Mouse (Mus musculus): Measurements from ENCODE around the gene Cyp46a1. TPM values are rescaled to one million over a fixed set of nuclear protein-coding genes. Genes with fewer than 3 reads are reported as not detected.

Gene Cyp46a1
- total RNA-seq (2021) = 1 to 10 TPM; 1.9 to 2.4 TPM
- long read RNA-seq, experiment 1, partial matches to known transcripts = 0 of 1 reads
- long read RNA-seq, experiment 1, other reads (novel, unspliced or antisense) = 1 of 1 reads
- long read RNA-seq, experiment 2, partial matches to known transcripts = 0 of 2 reads
- long read RNA-seq, experiment 2, other reads (novel, unspliced or antisense) = 2 of 2 reads

DNA sequence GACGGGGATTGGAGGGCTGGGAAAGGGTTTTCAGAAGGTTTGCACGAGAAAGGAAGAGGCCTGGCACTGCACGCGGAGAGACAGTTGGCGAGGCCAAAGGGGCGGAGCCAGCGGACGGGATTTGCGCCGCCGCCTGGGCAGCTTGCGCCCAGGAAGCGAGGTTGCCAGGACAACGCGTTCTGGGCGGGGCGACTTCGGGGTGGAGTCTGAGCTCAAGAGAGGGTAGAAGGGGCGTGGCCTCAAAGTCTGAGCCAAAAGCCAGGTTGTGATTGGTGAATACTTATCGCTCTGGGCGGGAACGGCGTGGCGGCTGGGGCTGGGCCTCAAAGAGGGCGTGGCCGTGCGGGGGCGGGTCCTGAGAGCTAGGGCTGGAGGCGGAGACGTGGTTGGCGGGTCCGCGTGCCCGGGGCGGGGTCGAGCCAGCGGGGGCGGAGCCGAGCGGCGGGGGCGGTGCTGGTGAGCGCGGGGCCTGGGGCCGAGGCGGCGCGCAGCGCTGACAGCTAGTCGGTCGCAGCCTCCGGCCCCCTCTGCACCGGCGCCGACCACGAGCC is at the start of gene Cyp46a1:
Gene Cyp46a1, plus strand, starts transcription at position 487 of the 551 bp plus-strand sequence.
- peak; percentile 99 to 100 for DNase-seq (ENCODE audit: low spot score in 2 of 2)

DNA sequence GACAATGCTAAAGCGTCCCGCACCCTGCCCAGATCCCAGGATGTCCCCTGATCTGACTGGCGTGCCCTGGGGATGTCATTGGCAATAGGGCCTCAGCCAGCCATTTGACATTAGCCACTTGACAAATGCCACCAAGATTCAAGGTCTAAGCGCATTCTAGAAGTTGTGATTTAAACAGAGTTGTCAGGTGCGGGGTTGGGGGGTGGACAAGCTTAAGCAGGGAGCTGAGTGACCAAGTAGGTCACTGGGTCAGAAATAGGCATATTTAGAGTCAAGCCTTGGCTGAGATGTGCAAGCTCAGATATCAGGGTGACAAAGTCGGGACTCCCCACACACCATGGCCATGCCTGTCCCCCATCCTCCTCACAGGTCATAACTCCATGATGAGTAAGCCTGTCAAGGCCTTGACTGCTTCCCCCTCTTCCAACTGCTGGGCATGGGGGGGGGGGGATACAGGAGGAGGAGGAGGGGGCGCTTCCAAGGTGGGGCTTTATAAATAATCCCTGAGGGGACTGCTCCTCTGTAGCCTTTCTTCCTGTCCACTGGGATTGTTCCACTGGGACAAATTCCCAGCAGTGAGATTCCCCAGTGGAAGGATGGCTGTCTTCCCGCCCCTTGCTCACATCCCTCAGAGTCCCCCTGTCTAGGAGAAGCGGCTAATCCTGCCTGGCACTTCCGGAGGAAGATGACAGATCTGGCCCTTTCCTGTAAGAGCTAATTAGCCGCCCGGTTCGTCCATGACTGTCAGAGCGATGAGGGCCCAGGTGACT is 49.5 kb upstream of the Cyp46a1 start:
- no peak for DNase-seq (ENCODE audit: low spot score in 2 of 2)

DNA sequence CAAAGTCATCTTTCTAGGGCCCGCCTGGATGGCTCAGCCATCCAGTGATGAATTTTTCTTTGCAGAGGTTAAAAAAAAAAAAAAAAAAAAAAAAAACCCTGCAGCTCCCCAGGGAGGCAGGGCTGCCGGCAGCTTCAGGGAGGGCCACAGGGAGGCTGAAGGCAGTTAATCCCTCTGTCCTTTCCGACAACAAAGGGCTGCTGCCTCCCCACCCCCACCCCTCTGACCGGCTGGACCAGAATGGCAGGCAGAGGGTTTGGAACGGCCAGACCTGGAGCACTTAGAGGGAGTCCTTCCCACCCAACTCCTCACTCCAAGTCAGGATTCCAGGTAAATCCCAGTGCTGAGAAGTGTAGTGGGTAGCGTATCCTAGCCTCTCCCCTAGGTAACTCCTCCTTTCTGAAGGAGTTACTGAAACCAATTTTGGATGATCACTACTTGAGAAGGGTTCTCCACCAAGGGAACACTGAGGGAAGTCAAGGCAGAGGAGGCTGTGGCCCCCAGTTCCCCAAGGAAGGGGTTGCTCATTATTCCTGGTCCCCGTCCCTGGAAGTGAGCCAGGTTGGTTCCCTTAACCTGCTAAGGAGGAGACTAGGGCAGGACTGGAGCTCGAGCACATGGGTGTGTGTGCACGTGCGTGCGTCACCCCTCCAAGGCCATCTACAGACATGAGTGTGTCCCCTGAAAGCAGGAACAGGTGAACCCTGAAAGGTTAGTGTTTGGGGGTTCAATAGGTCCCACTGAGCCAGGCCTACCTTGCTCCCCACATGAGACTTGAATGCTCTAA is 48.8 kb upstream of the Cyp46a1 start:
- DNase-seq (ENCODE audit: low spot score in 2 of 2) = no peak

DNA sequence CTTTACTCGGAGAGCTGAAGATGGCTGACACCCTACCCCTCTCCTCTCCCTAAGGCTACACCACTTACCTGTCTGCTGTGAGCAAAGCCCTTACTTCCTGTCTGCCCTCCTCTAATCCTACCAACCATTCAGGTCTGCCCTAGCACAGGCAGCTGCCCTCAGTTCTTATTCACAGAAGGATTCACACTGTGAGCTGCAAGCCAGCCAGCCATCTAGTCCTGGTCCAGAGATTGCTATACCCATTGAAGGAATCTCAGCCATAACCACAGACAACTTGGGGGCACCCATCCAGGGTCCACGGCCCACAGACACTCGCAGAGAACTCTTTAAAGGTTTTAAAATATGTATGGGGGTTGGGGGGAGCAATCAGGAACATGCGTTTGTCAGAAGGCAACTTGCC is 47.8 kb upstream of the Cyp46a1 start:
- DNase-seq (ENCODE audit: low spot score in 2 of 2) = no peak

GRCm38 (mm10) chr12:108287011-108287410 is 47.2 kb upstream of the Cyp46a1 start:
- no peak for DNase-seq (ENCODE audit: low spot score in 2 of 2)

DNA sequence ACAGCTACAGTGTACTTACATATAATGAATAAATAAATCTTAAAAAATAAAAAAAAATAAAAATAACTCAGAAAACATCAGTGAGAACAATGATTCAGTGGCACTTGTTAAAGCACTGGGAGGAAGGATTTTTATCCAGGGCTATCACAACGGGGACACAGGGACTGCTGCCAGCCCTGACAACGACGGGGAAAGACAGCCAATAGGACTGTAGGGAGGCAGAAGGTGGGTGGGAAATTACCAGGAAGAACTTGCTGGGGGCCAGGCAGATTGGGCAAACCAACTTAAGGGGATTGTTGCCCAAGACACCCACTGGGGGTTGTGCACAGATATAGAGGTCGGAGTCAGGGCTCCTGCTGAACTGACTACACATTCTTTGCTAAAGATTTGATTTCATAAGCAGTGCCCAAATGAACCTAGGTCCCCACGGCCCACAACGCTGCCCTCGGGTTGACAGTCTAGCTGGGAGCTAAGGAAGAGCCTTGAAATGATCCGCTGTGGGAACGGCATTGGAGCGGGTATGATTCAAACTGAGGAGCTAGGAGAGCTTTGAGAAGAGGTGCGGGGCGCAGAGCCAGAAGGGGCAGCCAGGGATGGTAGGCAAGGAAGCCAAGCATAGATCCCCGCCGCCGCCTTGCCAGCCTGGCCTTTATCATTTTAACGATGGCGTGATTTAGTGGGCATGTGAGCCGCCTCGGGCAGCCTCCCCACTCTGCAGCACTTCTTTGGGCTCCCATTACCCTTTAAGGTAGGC is 45.9 kb upstream of the Cyp46a1 start:
- no peak for DNase-seq (ENCODE audit: low spot score in 2 of 2)

DNA sequence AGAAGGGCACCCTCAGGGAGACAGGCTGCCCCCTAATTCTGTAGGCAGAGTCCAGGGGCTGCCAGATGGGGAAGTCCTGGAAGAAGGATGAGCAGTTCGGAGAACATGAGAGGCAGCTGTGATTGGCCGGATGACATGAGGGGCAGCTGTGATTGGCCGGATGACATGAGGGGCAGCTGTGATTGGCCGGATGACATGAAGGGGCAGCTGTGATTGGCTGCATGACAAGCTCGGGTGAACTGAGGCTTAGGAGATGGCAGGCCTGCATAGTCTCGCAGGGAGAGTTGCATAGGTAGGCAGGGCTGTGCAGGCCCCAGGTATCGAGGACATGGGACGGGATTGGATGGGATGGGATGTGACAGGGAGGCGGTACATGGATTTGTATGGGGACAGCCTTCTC is 41.8 kb upstream of the Cyp46a1 start:
- DNase-seq (ENCODE audit: low spot score in 2 of 2) = no peak

DNA sequence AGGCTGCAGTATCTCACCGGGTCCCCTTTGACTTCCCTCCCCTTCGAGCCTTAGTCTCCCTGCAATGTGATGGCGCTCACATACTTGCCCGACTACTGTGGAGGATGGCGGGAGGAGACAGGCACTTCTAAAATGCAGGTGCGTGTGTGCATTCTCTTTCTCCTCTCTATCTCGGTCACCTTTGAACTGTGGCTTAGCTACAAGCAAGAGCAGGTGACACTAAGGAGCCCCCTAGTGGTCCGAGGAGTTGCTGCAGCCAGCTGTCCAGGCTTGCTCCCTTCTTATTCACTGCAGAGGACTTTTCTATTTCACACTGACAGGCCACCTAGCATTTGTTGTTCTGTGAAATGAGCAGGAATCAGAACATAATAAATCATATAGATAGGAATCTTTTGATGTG is 41.2 kb upstream of the Cyp46a1 start:
- DNase-seq (ENCODE audit: low spot score in 2 of 2) = peak; percentile 65 to 67

GRCm38 (mm10) chr12:108294620-108295019 is 39.6 kb upstream of the Cyp46a1 start:
- no peak for DNase-seq (ENCODE audit: low spot score in 2 of 2)

DNA sequence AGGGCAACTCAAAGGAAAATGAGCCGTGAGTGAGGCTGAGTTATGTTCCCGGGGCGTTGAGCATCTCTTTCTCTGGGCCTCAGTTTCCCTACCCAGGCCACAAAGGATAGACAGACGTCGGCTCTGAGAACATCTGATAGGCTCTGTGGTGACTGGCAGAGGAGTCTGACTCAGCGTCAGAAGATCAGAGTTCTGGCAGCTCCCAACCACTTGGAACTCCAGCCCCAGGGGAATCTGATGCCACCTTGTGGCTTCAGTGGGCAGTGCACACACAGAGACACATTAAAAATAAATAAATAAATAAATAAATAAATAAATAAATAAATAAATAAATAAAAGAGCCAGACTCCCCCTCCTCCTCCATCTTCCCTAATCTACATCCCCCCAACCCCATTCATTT is 37.1 kb upstream of the Cyp46a1 start:
- DNase-seq (ENCODE audit: low spot score in 2 of 2) = no peak

GRCm38 (mm10) chr12:108301006-108301405 is 33.2 kb upstream of the Cyp46a1 start:
- no peak for DNase-seq (ENCODE audit: low spot score in 2 of 2)

GRCm38 (mm10) chr12:108303778-108304365 is 30.3 kb upstream of the Cyp46a1 start:
- no peak for DNase-seq (ENCODE audit: low spot score in 2 of 2)

GRCm38 (mm10) chr12:108305172-108305571 is 29.0 kb upstream of the Cyp46a1 start:
- DNase-seq (ENCODE audit: low spot score in 2 of 2) = no peak

DNA sequence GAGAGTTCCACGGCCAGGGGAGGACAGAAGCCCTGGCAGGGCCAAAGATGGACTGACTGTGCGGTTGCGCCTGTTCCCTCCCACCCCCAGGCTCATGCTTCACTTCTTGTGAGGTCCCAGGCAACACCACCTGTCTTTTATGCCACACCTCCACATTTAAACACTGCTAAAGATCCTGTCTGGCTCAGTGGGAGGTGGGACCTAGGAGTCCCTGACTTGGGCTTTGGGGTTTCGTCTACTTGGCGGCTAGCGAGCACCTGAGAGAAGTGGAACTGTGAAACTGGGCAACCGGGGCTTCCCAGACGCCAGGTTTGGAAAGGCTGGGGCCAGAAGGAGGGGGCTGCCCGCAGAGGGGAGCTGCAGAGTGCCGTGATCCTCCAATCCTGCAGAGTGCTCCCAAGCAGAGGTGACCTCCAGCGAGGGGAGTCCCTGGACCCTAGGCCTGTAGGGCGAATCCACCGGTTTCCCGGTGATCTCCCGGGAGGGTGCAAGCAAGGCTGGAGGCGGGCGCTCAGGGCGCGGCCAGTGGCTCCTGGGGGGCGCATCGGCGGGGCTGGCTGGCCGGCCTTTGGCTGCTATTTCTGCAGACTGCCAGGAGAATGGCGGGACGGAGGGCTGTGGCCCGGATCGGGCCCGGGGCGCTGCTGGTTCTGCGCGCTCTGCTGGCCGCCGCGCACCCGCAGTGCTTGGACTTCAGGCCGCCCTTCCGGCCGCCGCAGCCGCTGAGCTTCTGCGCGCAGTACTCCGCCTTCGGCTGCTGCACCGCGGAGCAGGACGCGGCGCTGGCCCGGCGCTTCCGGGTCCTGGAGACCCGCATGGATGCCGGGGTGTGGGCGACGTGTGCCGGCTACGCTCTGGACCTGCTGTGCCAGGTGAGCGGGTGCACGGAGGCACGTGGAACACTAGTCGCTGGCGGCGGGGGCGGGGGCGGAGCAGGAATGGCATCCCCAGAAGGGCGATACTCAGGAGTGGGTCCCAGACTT is 28.1 kb upstream of the Cyp46a1 start, which contains the start of gene Hhipl1:
Gene Hhipl1, plus strand, starts transcription at position 459 of the 983 bp plus-strand sequence.
- peak; percentile 43 to 47 for DNase-seq (ENCODE audit: low spot score in 2 of 2)

DNA sequence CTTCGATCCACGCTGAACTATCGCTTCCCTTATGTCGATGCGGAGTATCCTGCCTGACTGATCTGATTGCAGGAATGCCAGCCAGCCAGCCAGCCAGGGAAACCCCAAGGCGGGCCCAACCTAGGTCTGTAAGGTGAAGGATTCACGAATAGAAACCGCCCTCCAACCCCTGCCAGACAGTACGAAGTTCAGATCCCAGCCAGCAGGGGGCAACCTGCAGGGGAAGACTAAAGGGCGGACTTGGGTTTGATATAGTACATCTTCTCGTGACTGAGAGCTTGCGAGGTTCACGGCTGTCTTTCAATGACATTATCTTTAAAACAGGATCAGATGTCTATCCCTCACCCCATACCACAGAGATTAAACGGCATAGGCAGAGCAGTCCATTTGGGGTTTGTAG is 26.6 kb upstream of the Cyp46a1 start:
- DNase-seq (ENCODE audit: low spot score in 2 of 2) = no peak

DNA sequence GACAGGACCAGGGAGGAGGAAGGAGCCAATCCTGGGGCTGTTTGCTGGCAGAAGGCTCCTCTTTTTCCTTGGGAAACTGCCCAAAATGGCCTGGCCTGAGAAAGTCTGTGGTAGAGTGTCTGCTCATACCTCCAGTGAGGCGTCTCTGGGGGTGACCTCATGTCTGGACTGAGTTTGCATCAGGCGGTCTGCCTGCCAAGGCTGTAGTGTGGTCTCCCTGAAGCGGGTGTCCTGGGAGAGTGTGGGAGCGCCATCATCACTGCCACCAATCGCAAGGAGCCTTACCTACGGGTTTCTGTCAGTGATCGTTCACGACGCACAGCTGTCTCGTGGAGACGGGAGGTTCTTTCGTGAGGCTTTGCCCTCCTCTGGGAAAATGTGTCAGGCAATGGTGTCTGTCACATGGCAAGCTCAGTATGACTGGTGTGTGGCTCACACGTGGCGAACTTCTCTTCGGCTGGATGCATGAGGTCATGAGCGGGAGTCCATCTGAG is 25.8 kb upstream of the Cyp46a1 start:
- DNase-seq (ENCODE audit: low spot score in 2 of 2) = peak in 1 of 2 experiments; percentile 53

- no peak for DNase-seq (ENCODE audit: low spot score in 2 of 2)
Measured at GRCm38 (mm10) chr12:108309116-108309794, 24.9 kb upstream of the Cyp46a1 start.

GRCm38 (mm10) chr12:108310041-108310440 is 24.1 kb upstream of the Cyp46a1 start:
- no peak for DNase-seq (ENCODE audit: low spot score in 2 of 2)

Data from gastrocnemius, postnatal 4 days (tissue).